Mouse (Mus musculus) frontal cortex, postnatal 36 days (tissue): ENCODE data around the gene Lgals2.
"Not testable (repeated sequence)": the region's sequence is repeated elsewhere in the genome, so short reads cannot be mapped to it uniquely, and the experiment has no call there.

Experiments
- DNase-seq, 2 experiments: peaks; one replicate each; pipeline ENCODE4 v3.0.0; 2022; ENCODE audit warnings: low spot score in 2 of 2

Gene Lgals2

GRCm38 (mm10) chr15:78874989-78875388 lies 19.7 kb upstream of the Lgals2 start:
- no peak for DNase-seq

DNA sequence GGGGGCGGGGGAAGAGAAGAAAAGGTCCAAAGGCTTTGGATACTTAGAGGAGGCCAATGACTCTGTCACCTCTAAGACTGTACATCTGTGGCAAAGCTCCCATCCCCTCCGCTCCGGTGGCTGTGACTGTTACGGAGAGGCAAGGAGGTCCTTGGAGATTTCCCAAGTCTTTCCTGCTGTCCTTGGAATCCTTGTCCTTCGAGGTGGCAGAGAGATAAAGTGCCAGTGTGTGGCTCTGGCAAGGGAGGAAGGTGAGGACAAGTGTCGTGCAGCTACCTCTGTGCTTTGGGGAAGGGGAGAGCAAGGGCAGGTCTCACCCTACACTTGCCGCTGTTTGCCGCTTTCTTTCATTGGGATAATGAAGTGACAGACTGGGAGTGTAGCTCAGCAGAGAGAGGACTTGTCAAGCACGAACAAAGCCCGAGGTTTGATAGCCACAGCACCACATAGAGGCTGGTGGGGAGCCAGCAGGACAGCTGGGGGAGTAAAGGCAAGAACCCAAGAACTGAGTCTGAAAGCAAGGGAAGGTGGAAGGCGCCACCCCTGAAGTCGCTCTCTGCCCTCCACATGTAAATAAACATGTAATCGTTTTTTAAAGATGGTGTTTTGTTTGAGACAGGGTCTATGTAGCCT lies 18.6 kb upstream of the Lgals2 start:
- DNase-seq = no peak

DNA sequence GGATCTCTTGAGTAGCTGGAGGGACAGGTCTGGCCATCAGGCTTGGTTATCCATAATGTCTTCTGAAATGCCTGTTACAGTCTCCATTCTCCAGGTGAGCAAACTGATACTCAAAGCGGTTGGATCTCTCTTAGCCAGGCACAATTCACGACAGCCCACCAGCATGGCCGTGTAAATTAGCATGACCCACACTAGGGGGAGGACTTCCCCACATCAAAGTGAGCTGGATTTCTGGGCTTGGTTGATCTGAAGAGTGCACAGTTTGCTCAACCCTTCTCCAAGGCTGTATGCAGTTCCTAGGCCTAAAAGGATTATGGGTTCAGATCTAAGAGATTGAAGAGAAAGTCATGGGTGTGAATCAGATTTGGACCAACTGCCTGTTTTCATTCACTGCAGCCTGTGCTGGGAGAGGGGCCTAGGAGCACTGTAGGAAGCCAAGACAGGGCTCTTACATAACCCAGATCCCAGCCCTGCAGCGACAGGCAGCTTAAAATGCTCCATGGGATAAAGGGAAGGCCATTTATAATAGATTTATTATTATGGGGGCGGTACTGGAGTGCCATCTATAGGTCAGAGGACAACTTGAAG lies 16.8 kb upstream of the Lgals2 start:
- DNase-seq = no peak

DNA sequence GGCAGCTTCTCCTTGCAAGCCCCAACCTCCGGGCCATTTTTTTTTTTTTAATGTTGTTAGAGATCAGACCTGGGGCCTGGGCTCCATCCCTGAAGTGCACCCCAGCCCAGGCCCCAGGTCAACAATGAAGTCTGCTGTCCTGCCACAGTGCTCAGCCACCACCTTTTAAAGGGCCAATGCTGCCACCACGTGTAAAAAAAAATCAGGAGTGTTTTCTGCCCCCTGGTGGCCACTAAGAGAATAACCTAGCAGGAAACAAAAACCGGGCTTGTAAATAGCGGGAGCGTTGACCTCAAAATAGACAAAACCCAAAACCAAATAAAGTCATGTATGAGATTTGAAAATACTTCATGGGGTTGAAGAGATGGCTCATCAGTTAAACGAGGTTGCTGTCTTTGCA lies 14.4 kb upstream of the Lgals2 start:
- peak in 1 of 2 experiments; percentile 40 for DNase-seq

- DNase-seq = no peak
Measured at GRCm38 (mm10) chr15:78868826-78869233, 13.5 kb upstream of the Lgals2 start.

GRCm38 (mm10) chr15:78868398-78868797 lies 13.1 kb upstream of the Lgals2 start:
- no peak for DNase-seq

DNA sequence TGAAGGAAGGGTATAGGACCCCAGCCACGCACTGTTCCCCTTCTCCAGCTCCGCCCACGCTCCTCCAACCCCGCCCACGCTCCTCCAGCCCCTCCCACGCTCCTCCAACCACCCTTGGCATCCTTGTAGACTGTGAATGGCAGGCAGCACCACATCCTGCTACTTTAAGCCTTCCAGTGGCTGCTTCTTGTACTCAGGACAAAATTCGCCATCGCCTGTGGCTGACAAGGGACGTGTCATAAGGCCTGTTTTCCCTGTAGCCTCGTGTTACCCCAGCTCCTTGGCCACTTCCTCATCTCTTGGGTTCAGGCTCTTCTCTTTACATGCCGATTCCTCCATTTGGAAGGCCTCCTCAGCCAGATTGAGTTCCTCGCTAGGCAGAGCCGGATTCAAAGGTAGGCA lies 8.5 kb upstream of the Lgals2 start:
- DNase-seq = no peak

GRCm38 (mm10) chr15:78863154-78863553 lies 7.8 kb upstream of the Lgals2 start:
- DNase-seq = no peak

DNA sequence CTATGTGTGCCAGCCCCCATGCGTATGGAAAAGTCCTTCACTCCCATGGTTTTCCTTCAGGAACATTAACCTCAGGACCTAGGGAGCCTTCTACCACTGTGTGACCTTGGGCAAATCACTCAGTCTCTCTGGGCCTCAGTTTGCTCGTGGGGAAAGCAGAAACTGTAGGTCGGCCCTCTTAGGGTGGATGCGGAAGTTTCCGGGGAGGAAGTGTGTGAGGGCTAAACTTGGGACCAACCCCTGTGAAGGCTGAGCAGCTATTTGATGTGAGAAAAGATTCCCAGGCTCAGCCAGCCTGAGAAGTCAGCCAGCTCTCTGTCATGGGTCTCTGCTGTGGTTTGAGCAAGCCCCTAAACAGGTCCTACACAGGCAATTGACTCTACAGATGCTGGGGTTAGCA lies 7.0 kb upstream of the Lgals2 start:
- no peak for DNase-seq

- DNase-seq = no peak
Measured at GRCm38 (mm10) chr15:78859714-78860113, 4.4 kb upstream of the Lgals2 start.

DNA sequence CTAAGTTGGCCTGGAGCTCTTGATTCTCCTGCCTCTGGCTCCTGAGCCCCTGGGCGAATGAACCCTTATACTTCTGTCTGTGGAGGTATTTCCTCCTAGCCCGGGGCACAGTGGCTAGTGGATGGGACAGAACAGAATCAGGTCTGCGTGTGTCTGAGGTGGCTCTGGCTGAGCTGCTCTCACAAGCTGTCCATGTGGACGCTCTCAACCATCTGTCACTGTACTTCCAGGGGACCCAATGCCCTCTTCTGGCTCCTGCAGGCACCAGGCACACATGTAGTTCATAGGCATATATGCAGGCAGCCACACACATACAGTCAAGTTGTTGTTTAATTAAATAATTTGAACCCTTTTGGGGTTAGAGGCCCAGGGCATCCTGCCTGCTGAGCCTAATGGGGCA lies 4.0 kb upstream of the Lgals2 start:
- DNase-seq = no peak

DNA sequence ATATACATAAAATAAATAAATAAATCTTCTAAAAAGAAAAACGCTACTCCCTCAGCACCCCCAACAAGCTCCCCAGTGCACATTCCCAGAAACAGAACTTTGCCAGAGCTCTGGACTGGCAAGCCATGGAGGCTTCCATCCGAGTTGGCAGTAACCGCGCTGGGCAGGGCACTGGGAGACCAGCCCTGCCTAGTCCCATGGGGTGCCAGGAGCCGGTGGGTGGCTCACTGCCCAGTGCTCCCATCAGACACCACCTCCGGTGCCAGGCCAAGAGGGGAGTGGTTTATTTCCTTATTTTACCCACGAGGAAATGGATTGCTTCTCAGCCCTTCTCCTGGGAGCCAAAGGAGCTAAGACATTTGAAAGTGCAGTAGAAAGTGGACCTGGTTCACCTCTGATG lies 1.7 kb upstream of the Lgals2 start:
- DNase-seq = no peak

DNA sequence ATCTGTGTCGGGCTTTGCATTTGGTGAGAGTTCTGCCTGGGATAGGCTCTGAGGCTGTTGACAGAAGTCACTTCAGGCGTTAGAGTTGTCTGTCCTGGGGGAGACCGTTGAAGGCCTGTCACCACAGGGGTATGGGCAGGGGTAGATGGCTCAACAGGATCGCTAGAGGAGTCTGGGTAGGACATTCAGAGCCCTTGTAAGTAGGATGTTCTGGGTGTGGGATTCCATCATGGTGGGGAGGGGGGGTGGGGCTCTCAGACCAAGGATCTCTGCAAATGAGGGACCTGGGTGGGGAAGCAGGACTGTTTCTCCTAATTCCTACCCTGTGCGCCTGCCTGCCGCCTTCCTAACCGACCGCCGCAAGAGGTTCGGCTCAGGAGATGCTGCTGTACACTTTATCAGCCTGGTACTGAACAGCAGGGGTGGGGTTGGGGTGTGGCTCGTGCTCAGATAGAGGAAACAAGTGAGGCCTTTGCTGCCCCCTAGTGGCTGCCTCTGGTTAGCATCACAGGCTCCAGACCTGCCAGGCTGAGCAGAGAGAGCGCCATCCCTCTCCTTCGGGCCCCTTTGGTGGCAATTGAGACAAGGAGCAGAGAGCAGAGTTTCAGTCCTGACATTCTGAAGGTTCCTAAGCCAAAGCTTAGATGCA lies 3.7 kb downstream of the Lgals2 start:
- peak; percentile 90 to 92 for DNase-seq

DNA sequence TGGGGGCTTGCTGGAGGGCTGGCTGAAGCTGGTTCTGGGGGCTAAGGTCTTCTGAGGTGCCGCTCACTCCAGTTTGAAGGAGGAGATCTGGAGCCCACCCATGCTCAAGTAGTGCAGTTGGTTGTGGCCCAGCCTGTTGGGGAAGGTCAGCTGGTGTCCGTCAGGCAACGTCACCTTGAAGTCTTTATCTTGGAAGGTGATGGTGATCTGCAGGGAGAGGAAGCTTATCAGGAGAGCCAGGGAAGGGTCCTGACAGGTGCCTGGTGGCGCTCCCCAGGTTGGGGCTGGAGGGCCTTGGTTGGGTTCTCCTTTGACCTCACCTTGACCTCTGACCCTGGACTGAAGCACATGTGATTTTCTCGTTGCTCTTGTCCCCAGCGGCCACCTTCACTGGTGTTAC lies 4.4 kb downstream of the Lgals2 start:
- no peak for DNase-seq

DNA sequence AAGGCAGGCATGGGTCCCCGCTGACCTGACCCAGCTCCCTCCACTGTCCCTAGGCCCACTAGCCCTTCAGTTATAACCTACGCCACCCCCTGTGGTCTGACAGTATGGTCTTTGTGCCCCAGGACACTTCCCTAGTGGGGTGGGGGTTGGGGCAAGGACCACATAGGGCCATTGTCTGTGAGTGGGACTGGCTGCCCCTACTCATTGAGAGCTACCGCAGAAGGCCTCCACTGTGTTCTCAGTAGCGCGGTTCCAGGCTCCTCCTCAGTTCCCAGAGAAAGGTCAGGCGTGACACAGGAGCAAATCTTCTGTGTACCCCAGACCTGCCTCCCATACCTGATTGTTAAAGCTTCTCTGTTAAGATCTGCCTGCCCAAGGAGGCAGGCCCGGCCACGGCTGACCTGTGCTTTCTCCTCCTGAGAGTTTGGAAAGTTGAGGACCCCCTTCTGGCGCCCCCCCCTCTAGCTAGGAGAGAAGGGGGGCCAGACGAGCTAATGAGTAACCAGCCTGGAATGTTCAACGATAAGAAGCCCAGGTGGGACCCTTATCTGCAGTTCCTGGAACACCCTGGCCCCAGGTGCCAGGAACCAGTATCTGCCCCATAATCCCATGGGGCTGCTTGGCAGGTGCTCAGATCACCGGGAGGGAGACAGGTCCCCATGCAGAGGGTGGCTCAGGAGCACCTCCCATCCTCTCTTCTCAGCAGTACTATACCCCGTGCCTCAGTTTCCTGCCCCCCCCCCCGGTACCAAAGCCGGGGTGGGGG lies 5.1 kb downstream of the Lgals2 start:
- no peak for DNase-seq

- no peak for DNase-seq
Measured at GRCm38 (mm10) chr15:78849485-78849884, 5.8 kb downstream of the Lgals2 start.

DNA sequence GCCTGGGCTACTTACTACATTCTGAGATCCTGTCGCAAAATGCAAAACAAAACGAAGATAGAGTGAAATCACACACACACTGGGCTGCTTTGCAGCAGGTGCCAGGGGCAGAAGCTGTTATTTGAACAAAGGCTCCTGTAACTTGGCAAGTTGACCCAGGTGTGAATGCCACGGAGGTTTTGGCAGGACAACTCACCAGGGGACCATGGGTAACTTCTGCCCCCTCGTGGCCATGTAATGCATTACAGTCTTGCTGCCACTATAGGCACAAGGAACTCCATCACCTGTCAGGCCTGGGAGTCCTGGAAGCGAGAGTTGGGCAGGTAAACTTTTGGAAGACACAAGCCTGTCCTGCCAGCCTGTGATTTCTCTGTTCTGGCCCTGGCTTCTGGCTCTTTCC lies 6.9 kb downstream of the Lgals2 start:
- DNase-seq = peak; percentile 79 to 83

DNA sequence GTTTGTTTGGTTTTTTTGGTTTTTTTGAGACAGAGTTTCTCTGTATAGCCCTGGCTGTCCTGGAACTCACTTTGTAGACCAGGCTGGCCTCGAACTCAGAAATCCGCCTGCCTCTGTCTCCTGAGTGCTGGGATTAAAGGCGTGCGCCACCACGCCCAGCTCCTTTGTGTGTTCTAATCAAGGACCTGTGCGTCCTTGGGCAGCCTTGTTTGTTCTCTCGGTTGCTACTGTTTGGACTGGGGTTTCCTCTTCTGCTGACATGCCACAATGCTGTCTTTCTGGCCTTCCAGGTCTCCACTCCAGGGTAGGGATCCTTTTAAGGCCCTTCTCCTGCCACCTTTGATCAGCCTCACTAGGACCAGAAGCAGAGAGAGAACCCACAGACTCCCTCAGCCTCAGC lies 8.5 kb downstream of the Lgals2 start:
- DNase-seq = not testable (repeated sequence)

DNA sequence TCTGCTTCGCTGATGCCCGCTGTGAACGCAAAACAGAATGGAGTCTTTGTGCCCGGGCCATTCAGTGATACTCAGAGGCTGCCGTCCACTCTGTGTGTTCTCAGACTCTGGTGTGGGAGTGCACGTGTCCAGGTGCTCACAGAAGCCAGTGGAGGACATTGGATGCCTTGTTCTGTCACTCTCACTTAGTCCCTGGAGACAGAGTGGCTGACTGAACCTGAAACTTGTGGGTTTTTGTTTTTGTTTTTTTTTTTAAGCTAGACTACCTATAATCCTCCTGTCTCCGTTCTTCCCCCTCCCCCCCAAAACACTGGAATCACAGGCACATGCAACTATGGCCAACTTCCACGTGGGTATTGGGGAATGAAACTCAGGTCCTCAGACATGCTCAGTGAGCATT lies 9.0 kb downstream of the Lgals2 start:
- DNase-seq = no peak

GRCm38 (mm10) chr15:78845867-78846266 lies 9.5 kb downstream of the Lgals2 start:
- DNase-seq = no peak

- no peak for DNase-seq
Measured at GRCm38 (mm10) chr15:78845321-78845720, 10.0 kb downstream of the Lgals2 start.

DNA sequence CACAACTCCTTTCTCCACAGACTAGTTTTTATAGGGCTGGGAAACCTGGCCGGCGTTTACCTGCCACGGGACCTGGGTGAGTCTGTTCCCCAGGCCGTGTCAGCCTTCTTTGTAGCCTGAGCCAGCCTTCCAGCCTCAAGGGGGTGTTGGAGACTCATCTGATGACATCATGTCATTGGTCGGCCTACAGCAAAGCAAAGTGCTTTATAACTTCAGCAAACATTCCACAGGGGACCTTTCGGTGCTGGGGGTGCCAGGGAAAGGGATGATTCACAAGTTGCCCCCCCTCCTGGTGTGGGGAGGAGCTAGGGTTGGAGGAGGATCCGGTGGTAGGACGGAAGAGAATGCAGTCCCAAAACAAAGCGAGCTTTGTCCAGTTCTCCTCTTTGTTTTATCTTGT lies 10.5 kb downstream of the Lgals2 start:
- no peak for DNase-seq
